Mouse (Mus musculus): Measurements from ENCODE around the gene Nfib.

The Nfib gene

DNA sequence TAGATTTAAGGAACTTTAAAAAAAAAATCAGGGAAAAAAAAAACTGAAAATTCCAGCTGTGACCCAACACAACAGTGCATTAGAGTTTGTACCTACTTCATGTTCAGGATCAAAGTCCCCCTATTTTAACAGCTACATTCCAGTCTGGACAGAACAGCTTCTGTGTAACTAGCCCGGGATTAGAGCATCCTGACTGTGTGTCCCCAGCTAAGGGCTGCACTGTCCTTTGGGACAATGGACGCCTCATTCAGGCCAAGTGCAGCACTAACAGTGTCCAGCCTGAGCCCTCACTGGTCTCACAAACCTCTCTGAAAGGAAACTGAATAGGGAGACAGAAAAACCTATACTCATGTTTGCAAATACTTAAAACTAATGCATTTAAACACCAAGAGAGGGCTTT, 229.1 kb downstream of the Nfib start:
- in situ Hi-C loops (cut with MseI, MboI) = no loop called here

- in situ Hi-C loops (cut with MseI, MboI) = no loop called here
Measured at GRCm38 (mm10) chr4:82474334-82474733, 231.2 kb downstream of the Nfib start.

DNA sequence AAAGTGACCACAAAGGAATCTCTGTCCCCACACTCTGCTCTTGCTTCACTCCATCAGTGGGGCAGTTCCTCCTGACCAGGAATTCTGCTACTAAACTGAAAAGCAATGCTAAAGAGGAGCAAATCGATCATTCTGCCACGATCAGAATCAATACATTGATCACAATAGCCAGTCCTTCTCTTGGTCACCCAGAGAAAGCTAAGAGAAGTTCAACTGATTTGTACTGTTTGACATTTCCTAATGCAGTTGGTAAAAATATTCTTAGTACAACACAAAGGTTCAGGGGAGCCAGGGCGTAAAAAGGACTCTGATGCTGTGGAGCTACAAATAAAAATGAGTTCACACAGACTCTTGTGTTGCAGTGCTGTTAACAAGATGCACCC, 234.6 kb downstream of the Nfib start:
- in situ Hi-C loops (cut with MseI, MboI) = no loop called here

- in situ Hi-C loops (cut with MseI, MboI) = no loop called here
Measured at GRCm38 (mm10) chr4:82470212-82470937, 235.2 kb downstream of the Nfib start.

GRCm38 (mm10) chr4:82468944-82469343, 236.6 kb downstream of the Nfib start:
- in situ Hi-C loops (cut with MseI, MboI) = no loop called here

GRCm38 (mm10) chr4:82466717-82467116, 238.8 kb downstream of the Nfib start:
- in situ Hi-C loops (cut with MseI, MboI) = no loop called here

DNA sequence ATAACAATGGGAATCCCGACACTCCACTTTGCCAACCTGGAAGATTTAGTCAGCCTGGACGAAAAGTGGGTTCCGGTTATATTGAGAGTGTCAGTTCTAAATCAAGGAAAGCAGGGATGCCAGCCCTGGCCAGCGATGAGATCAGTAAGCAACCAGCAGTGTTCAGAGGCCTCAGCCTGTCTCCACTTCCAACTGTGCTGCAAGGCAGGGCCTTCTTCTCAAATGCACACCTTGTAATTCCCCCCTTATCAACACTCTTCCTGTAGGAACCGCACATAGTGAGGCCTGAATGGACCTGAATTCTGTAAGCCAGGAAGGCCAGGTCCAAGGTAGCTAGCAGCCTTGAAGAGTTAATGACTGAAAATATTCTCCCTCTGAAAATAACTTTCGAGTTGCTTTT, 239.4 kb downstream of the Nfib start:
- in situ Hi-C loops (cut with MseI, MboI) = no loop called here

DNA sequence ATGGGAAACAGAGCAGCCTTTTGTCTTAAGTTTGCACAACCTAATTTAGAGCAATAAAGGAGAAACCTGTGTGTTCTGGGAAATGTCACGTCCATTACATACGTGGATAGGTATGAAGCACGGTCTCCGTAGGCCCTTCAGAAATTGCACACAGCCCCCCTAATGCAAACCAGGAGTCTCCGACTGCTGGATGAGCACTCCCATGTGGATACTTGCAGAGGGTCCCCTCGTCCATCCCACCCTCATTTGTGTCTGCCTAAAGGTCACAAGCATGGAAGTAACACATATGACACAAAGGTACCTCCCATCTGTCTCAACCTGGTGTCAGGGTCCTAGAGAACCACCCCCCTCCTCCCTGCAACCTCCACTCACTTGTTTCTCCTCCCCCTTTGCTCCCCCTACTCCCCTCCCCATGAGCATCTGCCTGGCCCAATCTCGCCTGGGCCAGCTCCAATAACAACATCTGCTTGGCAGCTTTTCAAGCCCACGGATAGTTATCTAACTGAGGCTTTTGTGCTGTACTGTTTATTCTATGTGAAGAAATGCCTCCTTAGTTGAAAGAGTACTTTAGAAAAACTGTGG, 241.4 kb downstream of the Nfib start:
- in situ Hi-C loops (cut with MseI, MboI) = no loop called here

GRCm38 (mm10) chr4:82463189-82463715, 242.3 kb downstream of the Nfib start:
- in situ Hi-C loops (cut with MseI, MboI) = no loop called here

DNA sequence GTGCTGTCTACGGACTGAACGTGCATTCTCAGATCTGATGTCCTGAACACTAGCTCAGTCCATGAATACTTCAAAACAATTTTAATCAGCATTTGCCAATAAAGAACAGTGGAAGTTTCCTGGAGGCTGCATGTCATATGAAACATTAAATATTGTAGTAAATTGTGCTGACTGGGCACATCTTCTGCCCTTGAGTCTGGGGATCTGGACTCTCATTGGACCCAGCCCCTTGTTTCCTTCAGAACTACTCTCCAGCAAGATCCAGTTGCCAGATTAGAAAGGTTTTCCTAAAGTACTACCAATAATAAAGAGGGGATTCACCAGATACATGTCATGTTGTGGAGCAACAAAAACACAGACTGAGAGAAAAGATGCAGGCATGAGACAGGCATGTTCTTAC, 243.9 kb downstream of the Nfib start:
- in situ Hi-C loops (cut with MseI, MboI) = no loop called here

DNA sequence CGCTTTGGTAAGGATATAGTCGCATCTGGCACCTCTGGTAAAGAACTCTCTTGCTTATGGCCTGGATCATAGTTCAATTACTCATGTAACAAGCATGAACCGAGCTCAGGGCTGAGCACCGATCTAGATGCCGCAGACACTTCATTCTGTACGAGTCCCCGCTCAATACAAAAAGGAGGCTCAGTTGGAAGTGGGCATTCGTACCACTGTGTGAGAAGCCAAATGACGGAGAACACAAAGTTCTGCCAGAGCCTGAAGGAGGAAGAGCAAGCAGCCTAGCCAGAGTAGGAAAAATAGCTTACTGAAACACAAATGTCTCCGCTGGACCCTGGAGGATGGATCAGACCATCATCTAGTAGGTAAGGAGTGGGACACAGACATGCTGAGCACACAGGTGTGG, 246.7 kb downstream of the Nfib start:
- in situ Hi-C loops (cut with MseI, MboI) = no loop called here

- in situ Hi-C loops (cut with MseI, MboI) = no loop called here
Measured at GRCm38 (mm10) chr4:82456908-82457307, 248.6 kb downstream of the Nfib start.

DNA sequence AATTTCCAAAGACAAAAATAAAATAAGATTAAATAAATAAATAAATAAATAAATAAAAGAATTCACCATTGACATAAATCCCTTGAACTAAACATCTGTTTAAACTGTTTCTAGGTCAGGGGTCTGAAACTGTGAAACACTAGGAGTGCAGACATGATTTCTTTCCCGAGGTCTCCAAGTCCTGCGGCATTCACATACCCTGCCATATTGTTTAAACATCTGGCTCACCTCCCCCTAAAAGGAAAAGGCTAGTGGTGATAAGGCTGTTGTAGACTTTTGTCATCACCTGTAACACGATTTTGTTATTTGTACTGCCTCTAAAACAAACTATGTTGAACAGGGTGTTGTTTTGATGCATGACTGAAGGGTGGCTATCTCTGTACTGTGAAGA, 249.2 kb downstream of the Nfib start:
- in situ Hi-C loops (cut with MseI, MboI) = no loop called here

- in situ Hi-C loops (cut with MseI, MboI) = no loop called here
Measured at GRCm38 (mm10) chr4:82455617-82456322, 249.8 kb downstream of the Nfib start.

- in situ Hi-C loops (cut with MseI, MboI) = no loop called here
Measured at GRCm38 (mm10) chr4:82454989-82455388, 250.6 kb downstream of the Nfib start.

- in situ Hi-C loops (cut with MseI, MboI) = no loop called here
Measured at GRCm38 (mm10) chr4:82453341-82453740, 252.2 kb downstream of the Nfib start.

GRCm38 (mm10) chr4:82452905-82453304, 252.6 kb downstream of the Nfib start:
- in situ Hi-C loops (cut with MseI, MboI) = no loop called here

GRCm38 (mm10) chr4:82447061-82447671, 258.4 kb downstream of the Nfib start:
- in situ Hi-C loops (cut with MseI, MboI) = no loop called here

DNA sequence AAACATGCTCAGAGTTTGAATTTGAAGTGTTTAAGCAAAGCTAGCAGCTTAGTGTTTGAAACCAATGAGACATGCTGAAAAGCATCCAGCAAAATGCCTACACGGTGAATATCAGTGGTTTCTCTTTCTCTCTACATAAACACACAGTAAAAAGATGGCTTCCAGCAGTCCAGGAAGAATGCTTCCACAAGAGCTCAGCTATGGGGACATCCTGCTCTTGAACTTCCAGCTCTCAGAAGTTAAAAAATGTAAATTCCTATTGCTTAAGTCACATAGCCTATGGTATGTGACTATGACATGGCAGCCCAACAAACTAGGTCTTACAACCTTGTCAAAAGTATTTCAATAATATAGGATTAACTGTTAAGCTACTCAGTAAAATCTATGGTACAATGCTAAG, 261.5 kb downstream of the Nfib start:
- in situ Hi-C loops (cut with MseI, MboI) = no loop called here

GRCm38 (mm10) chr4:82443441-82443840, 262.1 kb downstream of the Nfib start:
- in situ Hi-C loops (cut with MseI, MboI) = no loop called here

DNA sequence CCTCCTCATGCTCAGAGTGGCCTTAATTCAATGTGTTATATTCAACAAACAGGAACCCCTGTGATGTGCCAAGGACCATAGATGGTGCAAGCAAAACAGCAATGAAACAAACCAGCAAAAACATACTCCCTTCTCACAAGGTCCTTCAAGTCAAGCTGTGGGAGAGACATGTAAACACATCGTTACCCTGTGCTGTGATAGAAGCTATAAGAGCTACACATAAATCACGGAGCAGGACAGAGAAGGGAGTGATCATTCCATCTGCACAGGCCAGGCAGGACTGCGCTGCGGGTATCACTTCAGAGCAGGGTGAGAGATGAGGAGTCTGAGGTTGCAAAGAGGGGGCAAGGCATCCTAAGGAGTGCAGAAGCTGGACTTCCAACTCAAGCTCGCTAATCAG, 262.5 kb downstream of the Nfib start:
- in situ Hi-C loops (cut with MseI, MboI) = no loop called here

DNA sequence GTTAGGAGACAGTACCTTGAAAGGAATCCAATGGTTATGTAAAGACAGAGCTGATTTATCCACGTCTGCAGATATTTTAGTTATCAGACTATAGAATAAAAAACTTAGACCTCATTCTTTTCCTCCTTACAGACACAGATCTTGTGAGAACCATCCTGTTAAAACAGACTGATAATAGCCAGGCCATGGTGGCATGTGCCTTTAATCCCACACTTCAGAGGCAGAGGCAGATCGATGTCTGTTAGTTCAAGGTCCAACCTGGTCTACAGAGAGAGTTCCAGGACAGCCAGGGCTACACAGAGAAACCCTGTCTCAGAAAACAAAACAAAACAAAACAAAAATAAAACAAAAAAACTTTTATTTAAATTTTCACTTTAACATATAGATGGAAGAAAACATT, 264.9 kb downstream of the Nfib start:
- in situ Hi-C loops (cut with MseI, MboI) = no loop called here
